Mouse (Mus musculus): ENCODE measurements around the gene Vax2.

DNA sequence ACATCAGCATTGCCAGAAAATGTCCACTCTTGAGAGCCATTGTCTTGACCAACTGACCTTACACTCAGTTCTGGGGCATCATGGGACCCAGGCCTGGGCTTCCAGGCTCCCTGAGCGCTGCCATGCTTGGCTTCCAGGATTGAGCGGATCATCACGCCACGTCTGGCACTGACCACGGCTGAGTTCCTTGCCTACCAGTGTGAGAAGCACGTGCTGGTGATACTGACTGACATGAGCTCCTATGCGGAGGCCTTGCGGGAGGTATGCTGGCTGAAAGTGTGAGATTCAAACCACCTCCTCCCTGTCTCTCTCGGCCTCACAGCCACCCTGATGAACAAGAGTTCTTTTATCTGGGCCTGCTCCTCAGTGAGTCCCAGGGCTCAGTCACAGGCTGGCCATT, 45.0 kb downstream of the Vax2 start:
- TF ChIP-seq CTCF (IDR thresholded peaks at IDR 0.05; ENCODE audit: low read depth) (no peak), EP300 (IDR thresholded peaks at IDR 0.05; ENCODE audit: low read depth) (no peak)
